Mouse (Mus musculus) liver, postnatal 0 days (tissue): ENCODE measurements around the gene Tmem63c.

Experiments used
- CTCF ChIP-seq: sonication (generic); IDR thresholded peaks from 2 replicates; pipeline ENCODE4 v1.5.1; 2016; ENCODE audit warnings: antibody characterized with exemption, low read depth
- EP300 ChIP-seq: IDR thresholded peaks from 2 replicates; pipeline ENCODE4 v1.6.1; 2016; ENCODE audit warnings: antibody characterized with exemption, low read depth, mild to moderate bottlenecking

DNA sequence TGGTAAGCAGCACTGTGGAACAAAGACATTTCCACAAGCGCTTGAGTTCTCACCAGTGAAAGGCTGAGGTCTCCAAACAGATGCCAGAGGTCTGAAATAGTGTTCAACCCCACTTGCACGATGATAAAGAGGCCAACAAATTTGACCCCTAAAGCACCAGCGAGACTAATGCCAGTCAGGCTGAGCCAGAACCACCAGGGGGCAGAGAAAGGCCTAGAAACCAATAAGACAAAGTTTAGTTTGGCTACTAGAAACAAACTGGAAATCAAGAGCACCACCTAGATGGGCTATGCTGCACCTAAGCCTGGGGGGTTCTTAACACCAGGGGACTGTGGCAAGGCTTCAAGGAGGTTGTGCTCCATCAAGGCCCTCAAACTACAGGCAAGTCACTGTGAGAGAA is 110.5 kb downstream of the Tmem63c start:
- no peak for TF ChIP-seq EP300
- peak; percentile 72 for TF ChIP-seq CTCF
